Mouse (Mus musculus) bone marrow macrophage, adult 2 months (primary cell): ENCODE results near the gene Tead1.

Experiments used
- CTCF ChIP-seq: IDR thresholded peaks from 2 replicates; pipeline ENCODE4 v1.5.1; 2012; ENCODE audit warnings: low read depth, mild to moderate bottlenecking, low read length, moderate library complexity
- POLR2A ChIP-seq: IDR thresholded peaks from 2 replicates; pipeline ENCODE4 v1.6.1; 2012; ENCODE audit warnings: mild to moderate bottlenecking, low read depth, low read length, borderline replicate concordance

GRCm38 (mm10) chr7:112634505-112635213 lies 44.5 kb upstream of the Tead1 start:
- TF ChIP-seq CTCF, result no peak
- no peak for TF ChIP-seq POLR2A
